Mouse (Mus musculus) neural tube, embryonic 15.5 days (tissue): ENCODE measurements around the gene Fut4. TPM values are rescaled to one million over a fixed set of nuclear protein-coding genes. Genes with fewer than 3 reads are reported as not detected.

Source experiments
- polyA plus RNA-seq: library from polyadenylated mRNA; unstranded; fragments of >200 nt; fragmentation: Nextera tagmentation; extraction: Ambion mirVana; gene quantifications from 2 replicates; pipeline ENCODE4 v1.2.1, GENCODE M21; 2015

Gene Fut4
- polyA plus RNA-seq, 1 experiment from 2014 or later: 2.2 TPM

Other genes with a start within 250 kb of the Fut4 start
- 6.8 and 9.3 TPM in 2 replicates for gene Amotl1, start 107.3 kb downstream of the Fut4 start, polyA plus RNA-seq
- gene Piwil4, start 11.7 kb downstream of the Fut4 start, polyA plus RNA-seq: 0.31 TPM in 2 replicates
- gene 1700012B09Rik, start 18.6 kb upstream of the Fut4 start, polyA plus RNA-seq: 0.65 and 1.0 TPM in 2 replicates
- 10.8 and 14.3 TPM in 2 replicates for gene Mre11a, start 32.3 kb upstream of the Fut4 start, polyA plus RNA-seq
- 22.4 and 31.9 TPM in 2 replicates for gene Ankrd49, start 32.5 kb upstream of the Fut4 start, polyA plus RNA-seq
- gene Gpr83, start 107.8 kb upstream of the Fut4 start, polyA plus RNA-seq: 1.1 and 4.4 TPM in 2 replicates
- gene Izumo1r, start 151.6 kb upstream of the Fut4 start, polyA plus RNA-seq: 1.9 TPM in 1 of 2 replicates, not detected in the other